Mouse (Mus musculus) heart, embryonic 16.5 days (tissue): ENCODE data around the gene Slc13a2. TPM values are rescaled to one million over a fixed set of nuclear protein-coding genes. Genes with fewer than 3 reads are reported as not detected.

Experiments
- ATAC-seq: fragments of 200-750 bp; cut with Nextera tagmentation; replicated peaks from 2 replicates; pipeline ENCODE4 v1.8.0; 2017; ENCODE audit warnings: moderate number of reproducible peaks; ENCODE audit not compliant: insufficient read depth, low FRiP score; ENCODE audit errors: extremely low read depth
- H3K27ac ChIP-seq: fragments of 300-500 bp; sonication (generic); 2 replicates; pipeline ENCODE4 v1.5.1; 2014; ENCODE audit warnings: mild to moderate bottlenecking, low read length, control low read depth, moderate library complexity
- H3K27me3 ChIP-seq: fragments of 300-500 bp; sonication (generic); 2 replicates; pipeline ENCODE4 v1.6.1; 2014; ENCODE audit warnings: low read length, mixed read lengths; ENCODE audit not compliant: control insufficient read depth, insufficient read depth
- H3K36me3 ChIP-seq: fragments of 300-500 bp; sonication (generic); 2 replicates; pipeline ENCODE4 v1.6.1; 2014; ENCODE audit not compliant: control insufficient read depth, insufficient read depth
- H3K4me1 ChIP-seq: fragments of 300-500 bp; sonication (generic); 2 replicates; pipeline ENCODE4 v1.6.1; 2014; ENCODE audit warnings: low read length, mixed read lengths; ENCODE audit not compliant: control insufficient read depth, insufficient read depth
- H3K4me2 ChIP-seq: fragments of 300-500 bp; sonication (generic); 2 replicates; pipeline ENCODE4 v1.6.1; 2014; ENCODE audit warnings: low read depth, mild to moderate bottlenecking, control low read depth, low read length
- H3K4me3 ChIP-seq: fragments of 300-500 bp; sonication (generic); 2 replicates; pipeline ENCODE4 v1.5.1; 2014; ENCODE audit warnings: mild to moderate bottlenecking, control low read depth, low read length
- H3K9ac ChIP-seq: fragments of 300-500 bp; sonication (generic); 2 replicates; pipeline ENCODE4 v1.6.1; 2014; ENCODE audit warnings: low read length, control low read depth
- H3K9me3 ChIP-seq: fragments of 300-500 bp; sonication (generic); replicated peaks from 2 replicates; pipeline ENCODE4 v1.6.1; 2016; ENCODE audit warnings: low read length; ENCODE audit not compliant: control insufficient read depth
- WGBS: fragments of 180-500 bp; shearing (Covaris S2); extraction: QIAGEN DNeasy Blood & Tissue Kit; methylation state at CpG from one replicate; pipeline ENCODE4 v1.1.7; 2014; 5-methylcytosine and 5-hydroxymethylcytosine counted together
- polyA plus RNA-seq: library from polyadenylated mRNA; unstranded; fragments of >200 nt; fragmentation: Nextera tagmentation; extraction: Ambion mirVana; gene quantifications from 2 replicates; pipeline ENCODE4 v1.2.1, GENCODE M21; 2015

Gene Slc13a2
- polyA plus RNA-seq, 1 experiment from 2014 or later, result 0.70 TPM

- Histone ChIP-seq H3K27me3 (no peaks in the 10 kb centered on the region; the same call in 1 of the 2 replicates), H3K9me3 (no peaks in the 10 kb centered on the region), H3K36me3 (no peaks in the 10 kb centered on the region), H3K27ac (no peak overlapping the region), H3K9ac (no peak overlapping the region), H3K4me1 (no peaks in the 10 kb centered on the region), H3K4me2 (no peak overlapping the region), H3K4me3 (no peak overlapping the region)
- no peak for ATAC-seq
- 88% methylated on average over 11 of the region's 11 CpGs for WGBS
Observed at GRCm38 (mm10) chr11:78371711-78372110, 50.3 kb downstream of the Slc13a2 start.

- Histone ChIP-seq H3K9ac (no peak overlapping the region), H3K27ac (no peak overlapping the region), H3K4me2 (no peak overlapping the region), H3K36me3 (no peaks in the 10 kb centered on the region), H3K27me3 (no peaks in the 10 kb centered on the region; the same call in 1 of the 2 replicates), H3K4me1 (no peaks in the 10 kb centered on the region), H3K4me3 (no peak overlapping the region), H3K9me3 (no peaks in the 10 kb centered on the region)
- no peak for ATAC-seq
- WGBS, result 47% methylated on average over 1 of the region's 1 CpGs
Observed at GRCm38 (mm10) chr11:78370389-78370788, 51.6 kb downstream of the Slc13a2 start.

- Histone ChIP-seq H3K9me3 (no peaks in the 10 kb centered on the region), H3K9ac (no peak overlapping the region)
- 84% methylated on average over 15 of the region's 15 CpGs for WGBS
Observed at GRCm38 (mm10) chr11:78367456-78368225, 54.4 kb downstream of the Slc13a2 start.

GRCm38 (mm10) chr11:78364103-78364502 is 57.9 kb downstream of the Slc13a2 start:
- 47% methylated on average over 8 of the region's 8 CpGs for WGBS
- Histone ChIP-seq H3K4me3 (no peak overlapping the region), H3K9me3 (no peaks in the 10 kb centered on the region), H3K27me3 (no peaks in the 10 kb centered on the region), H3K36me3 (no peaks in the 10 kb centered on the region), H3K4me1 (no peaks in the 10 kb centered on the region), H3K9ac (no peak overlapping the region), H3K27ac (no peak overlapping the region), H3K4me2 (no peak overlapping the region)
- ATAC-seq, result no peak

More at GRCm38 (mm10) chr11:78367456-78368225, 54.4 kb downstream of the Slc13a2 start:
- Histone ChIP-seq H3K27me3 (no peaks in the 10 kb centered on the region), H3K4me3 (no peak overlapping the region), H3K27ac (no peak overlapping the region), H3K4me1 (no peaks in the 10 kb centered on the region), H3K4me2 (no peak overlapping the region), H3K36me3 (no peaks in the 10 kb centered on the region)
- ATAC-seq, result no peak

GRCm38 (mm10) chr11:78363309-78364007 is 58.6 kb downstream of the Slc13a2 start:
- Histone ChIP-seq H3K4me2 (no peak overlapping the region), H3K36me3 (no peaks in the 10 kb centered on the region), H3K27ac (no peak overlapping the region), H3K27me3 (no peaks in the 10 kb centered on the region), H3K4me3 (no peak overlapping the region), H3K4me1 (no peaks in the 10 kb centered on the region), H3K9me3 (no peaks in the 10 kb centered on the region), H3K9ac (no peak overlapping the region)
- 70% methylated on average over 13 of the region's 13 CpGs for WGBS
- no peak for ATAC-seq

GRCm38 (mm10) chr11:78360789-78361131 is 61.3 kb downstream of the Slc13a2 start:
- Histone ChIP-seq H3K9ac (no peak overlapping the region), H3K36me3 (no peaks in the 10 kb centered on the region), H3K4me3 (no peak overlapping the region), H3K9me3 (no peaks in the 10 kb centered on the region), H3K4me1 (no peaks in the 10 kb centered on the region), H3K4me2 (no peak overlapping the region), H3K27ac (no peak overlapping the region), H3K27me3 (no peaks in the 10 kb centered on the region)
- WGBS, result 66% methylated on average over 2 of the region's 2 CpGs
- no peak for ATAC-seq

GRCm38 (mm10) chr11:78360125-78360788 is 61.8 kb downstream of the Slc13a2 start:
- Histone ChIP-seq H3K4me1 (no peaks in the 10 kb centered on the region), H3K9ac (0 out of 2 replicates have a peak overlapping the region, but pooled peaks have one; percentile 14), H3K9me3 (no peaks in the 10 kb centered on the region), H3K27me3 (no peaks in the 10 kb centered on the region), H3K4me3 (peak overlapping the region; percentile 50), H3K36me3 (no peaks in the 10 kb centered on the region), H3K4me2 (peak overlapping the region; percentile 74), H3K27ac (no peak overlapping the region)
- ATAC-seq, result peak; percentile 71
- WGBS, result 8% methylated on average over 13 of the region's 13 CpGs

GRCm38 (mm10) chr11:78358330-78359007 is 63.5 kb downstream of the Slc13a2 start:
- Histone ChIP-seq H3K4me3 (no peak overlapping the region), H3K9ac (no peak overlapping the region), H3K4me1 (no peaks in the 10 kb centered on the region), H3K9me3 (no peaks in the 10 kb centered on the region), H3K27me3 (no peaks in the 10 kb centered on the region), H3K36me3 (no peaks in the 10 kb centered on the region), H3K27ac (no peak overlapping the region), H3K4me2 (no peak overlapping the region)
- WGBS, result 19% methylated on average over 22 of the region's 22 CpGs
- ATAC-seq, result no peak
